Mouse (Mus musculus) MEL (cell line): ENCODE results near the gene Pcsk5. TPM values are rescaled to one million over a fixed set of nuclear protein-coding genes. Genes with fewer than 3 reads are reported as not detected.
A peak's percentile ranks its signal among the peaks of the same experiment; 100 is the strongest.

Source experiments
- DNase-seq: peaks from one replicate; pipeline ENCODE4 v3.0.0; 2011; ENCODE audit warnings: low read depth, low spot score
- H3K27ac ChIP-seq: 2 replicates; pipeline ENCODE4 v1.5.1; 2012; ENCODE audit warnings: low read depth, mild to moderate bottlenecking, control low read depth, low read length, moderate library complexity; ENCODE audit not compliant: control insufficient read depth
- H3K27me3 ChIP-seq, 2 experiments: fragments of 150-350 bp in 1 of 2; sonication (generic) in 1 of 2; 2 replicates each; pipeline ENCODE4 v1.6.1; 2012; ENCODE audit warnings: low read length in 2 of 2, mild to moderate bottlenecking in 2 of 2, improper control_type of control experiment in 1 of 2, moderate library complexity in 1 of 2; ENCODE audit not compliant: insufficient read depth in 2 of 2, control insufficient read depth in 1 of 2
- H3K36me3 ChIP-seq, 2 experiments: 2 replicates each; pipeline ENCODE4 v1.6.1; 2012 to 2014; ENCODE audit warnings: low read length in 2 of 2, improper control_type of control experiment in 1 of 2, inconsistent platforms in 1 of 2, mild to moderate bottlenecking in 1 of 2; ENCODE audit not compliant: insufficient read depth in 2 of 2, control insufficient read depth in 1 of 2
- H3K4me1 ChIP-seq, 2 experiments: fragments of 150-350 bp in 1 of 2; sonication (generic) in 1 of 2; 2 replicates each; pipeline ENCODE4 v1.6.1; 2012; ENCODE audit warnings: low read length in 2 of 2, improper control_type of control experiment in 1 of 2, mild to moderate bottlenecking in 1 of 2; ENCODE audit not compliant: insufficient read depth in 2 of 2, control insufficient read depth in 1 of 2
- H3K4me3 ChIP-seq, 2 experiments: fragments of 150-350 bp in 1 of 2; sonication (generic) in 1 of 2; 2 replicates each; pipeline ENCODE4 v1.5.1; 2012; ENCODE audit warnings: low read depth in 2 of 2, low read length in 2 of 2, mild to moderate bottlenecking in 2 of 2, moderate library complexity in 2 of 2, control low read depth in 1 of 2, improper control_type of control experiment in 1 of 2; ENCODE audit not compliant: control insufficient read depth in 1 of 2, insufficient read depth in 1 of 2
- H3K79me2 ChIP-seq: 2 replicates; pipeline ENCODE4 v1.6.1; 2012; ENCODE audit warnings: mild to moderate bottlenecking, low read length, moderate library complexity; ENCODE audit not compliant: control insufficient read depth, poor library complexity, insufficient read depth
- H3K9ac ChIP-seq: 2 replicates; pipeline ENCODE4 v1.6.1; 2012; ENCODE audit warnings: low read depth, mild to moderate bottlenecking, control low read depth, low read length, moderate library complexity; ENCODE audit not compliant: control insufficient read depth, poor library complexity, severe bottlenecking
- H3K9me3 ChIP-seq: fragments of 150-350 bp; sonication (generic); replicated peaks from 2 replicates; pipeline ENCODE4 v1.6.1; 2012; ENCODE audit warnings: mild to moderate bottlenecking, low read length, improper control_type of control experiment, moderate library complexity; ENCODE audit not compliant: insufficient read depth
- BHLHE40 ChIP-seq: IDR thresholded peaks from 2 replicates; pipeline ENCODE4 v1.6.1; 2012; ENCODE audit warnings: low read depth, mild to moderate bottlenecking, inconsistent platforms, low read length, improper control_type of control experiment, borderline replicate concordance
- CHD2 ChIP-seq: IDR thresholded peaks from 2 replicates; pipeline ENCODE4 v1.6.1; 2011; ENCODE audit warnings: low read length, improper control_type of control experiment
- CTCF ChIP-seq, 3 experiments: IDR thresholded peaks in 2 of 3; conservative IDR thresholded peaks in 1 of 3; 2 replicates each; pipeline ENCODE4 v1.5.1; 2011 to 2012; ENCODE audit warnings: low read length in 3 of 3, low read depth in 2 of 3, mild to moderate bottlenecking in 2 of 3, improper control_type of control experiment in 1 of 3, inconsistent platforms in 1 of 3, mixed read lengths in 1 of 3, moderate library complexity in 1 of 3; ENCODE audit not compliant: control insufficient read depth in 1 of 3, insufficient read depth in 1 of 3, poor library complexity in 1 of 3, severe bottlenecking in 1 of 3
- E2F4 ChIP-seq: IDR thresholded peaks from 2 replicates; pipeline ENCODE4 v1.6.1; 2011; ENCODE audit warnings: low read depth, low read length, improper control_type of control experiment, borderline replicate concordance
- ETS1 ChIP-seq: IDR thresholded peaks from 2 replicates; pipeline ENCODE4 v1.6.1; 2012; ENCODE audit warnings: low read depth, mild to moderate bottlenecking, inconsistent platforms, low read length, improper control_type of control experiment, moderate library complexity
- JUND ChIP-seq: IDR thresholded peaks from 2 replicates; pipeline ENCODE4 v1.6.1; 2011; ENCODE audit warnings: low read depth, mild to moderate bottlenecking, improper control_type of control experiment, low read length
- KAT2A ChIP-seq: conservative IDR thresholded peaks from 2 replicates; pipeline ENCODE4 v1.6.1; 2012; ENCODE audit warnings: low read depth, low read length, improper control_type of control experiment, inconsistent platforms
- MAFK ChIP-seq: IDR thresholded peaks from 2 replicates; pipeline ENCODE4 v1.6.1; 2011; ENCODE audit warnings: low read depth, mild to moderate bottlenecking, low read length, improper control_type of control experiment, borderline replicate concordance
- MAX ChIP-seq: IDR thresholded peaks from 2 replicates; pipeline ENCODE4 v1.6.1; 2011; ENCODE audit warnings: low read length, improper control_type of control experiment
- MEF2A ChIP-seq: IDR thresholded peaks from 2 replicates; pipeline ENCODE4 v1.6.1; 2014; ENCODE audit warnings: low read depth, mild to moderate bottlenecking, inconsistent platforms, low read length, improper control_type of control experiment; ENCODE audit not compliant: poor library complexity, insufficient replicate concordance, severe bottlenecking; ENCODE audit errors: extremely low read depth
- MYB ChIP-seq: IDR thresholded peaks from 2 replicates; pipeline ENCODE4 v1.6.1; 2011; ENCODE audit warnings: mild to moderate bottlenecking, low read depth, low read length, improper control_type of control experiment
- NRF1 ChIP-seq: IDR thresholded peaks from 2 replicates; pipeline ENCODE4 v1.6.1; 2014; ENCODE audit warnings: low read depth, mild to moderate bottlenecking, inconsistent platforms, low read length, improper control_type of control experiment, moderate library complexity; ENCODE audit not compliant: poor library complexity, insufficient read depth, severe bottlenecking
- POLR2A ChIP-seq, 2 experiments: IDR thresholded peaks; 2 replicates each; pipeline ENCODE4 v1.6.1; 2011 to 2012; ENCODE audit warnings: low read length in 2 of 2, mild to moderate bottlenecking in 2 of 2, control low read depth in 1 of 2, improper control_type of control experiment in 1 of 2, low read depth in 1 of 2, moderate library complexity in 1 of 2; ENCODE audit not compliant: control insufficient read depth in 1 of 2, insufficient read depth in 1 of 2, poor library complexity in 1 of 2
- POLR2AphosphoS5 ChIP-seq: IDR thresholded peaks from 2 replicates; pipeline ENCODE4 v1.6.1; 2012; ENCODE audit warnings: low read depth, borderline replicate concordance, mild to moderate bottlenecking, inconsistent platforms, low read length, moderate library complexity, mixed read lengths
- SMC3 ChIP-seq: IDR thresholded peaks from 2 replicates; pipeline ENCODE4 v1.6.1; 2011; ENCODE audit warnings: low read depth, low read length, improper control_type of control experiment
- TCF12 ChIP-seq: IDR thresholded peaks from 2 replicates; pipeline ENCODE4 v1.6.1; 2014; ENCODE audit warnings: low read depth, mild to moderate bottlenecking, inconsistent platforms, low read length, improper control_type of control experiment, moderate library complexity
- USF1 ChIP-seq: IDR thresholded peaks from 2 replicates; pipeline ENCODE4 v1.6.1; 2014; ENCODE audit warnings: low read depth, mild to moderate bottlenecking, inconsistent platforms, low read length, improper control_type of control experiment, moderate library complexity
- ZNF384 ChIP-seq: IDR thresholded peaks from 2 replicates; pipeline ENCODE4 v1.6.1; 2012; ENCODE audit warnings: low read depth, mild to moderate bottlenecking, inconsistent platforms, low read length, improper control_type of control experiment
- polyA plus RNA-seq, 2 experiments: library from polyadenylated mRNA; stranded (reverse) in 1 of 2; unstranded in 1 of 2; fragments of >175 nt in 1 of 2; fragments of >200 nt in 1 of 2; gene quantifications; 2 replicates each; pipeline versions ENCODE4 v1.2.1 to v1.2.4; 2012; ENCODE audit warnings: low replicate concordance in 2 of 2, low read depth in 1 of 2; ENCODE audit not compliant: insufficient read length in 2 of 2, insufficient read depth in 1 of 2, missing spikeins in 1 of 2
- total RNA-seq: library from RNA; depleted of rRNA; stranded (reverse); fragments of 300-350 nt; gene quantifications from 2 replicates; pipeline ENCODE4 v1.2.3, GENCODE M21; 2012

Pcsk5 gene
- total and polyA plus RNA-seq, 3 experiments, result not detected

DNA sequence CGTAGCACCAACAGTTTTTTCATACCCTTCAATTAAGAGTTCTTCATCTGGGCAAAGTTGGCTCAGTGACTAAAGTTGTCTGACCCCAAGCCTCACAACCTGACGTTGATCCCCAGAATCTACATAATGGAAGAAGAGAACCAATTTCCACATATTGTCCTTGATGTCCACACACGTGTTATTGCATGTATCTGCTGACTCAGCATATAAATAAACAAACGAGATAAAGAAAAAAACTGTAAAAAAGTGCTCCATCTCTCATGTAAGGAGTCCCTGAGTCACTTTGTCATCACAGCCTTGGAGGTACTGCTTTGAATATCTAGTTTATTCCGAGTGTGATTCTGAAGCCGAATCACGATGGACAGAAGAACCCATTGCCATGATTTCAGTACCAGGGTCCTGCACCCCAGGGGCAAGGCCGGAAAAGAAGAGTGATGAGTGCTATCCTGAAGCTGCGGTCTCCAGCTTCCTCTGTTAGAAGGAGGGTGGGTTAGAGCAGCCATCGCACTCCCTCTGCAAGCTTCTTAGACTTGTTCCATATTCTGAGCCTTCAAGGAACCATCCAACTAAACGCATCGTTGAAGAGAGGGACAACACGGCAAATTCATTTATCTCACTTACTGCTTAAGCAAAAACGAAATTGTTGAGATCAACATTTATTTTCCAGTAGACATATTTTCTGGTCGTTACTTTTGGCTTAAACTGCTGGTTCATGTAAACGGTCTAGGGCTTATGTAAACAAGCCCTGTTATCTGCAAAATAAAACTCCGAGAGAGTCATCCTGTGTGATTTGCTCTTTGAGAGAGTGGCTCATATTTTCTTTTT lies 348.2 kb downstream of the Pcsk5 start:
- Histone ChIP-seq H3K36me3 (no peaks in the 10 kb centered on the region), H3K4me1 (no peaks in the 10 kb centered on the region)

GRCm38 (mm10) chr19:17482126-17482790 lies 355.2 kb downstream of the Pcsk5 start:
- TF ChIP-seq MAX (no peak), MEF2A (no peak), POLR2AphosphoS5 (no peak), CTCF (IDR thresholded peaks at IDR 0.05 in 2 of 3, conservative IDR thresholded peaks at IDR 0.05 in 1 of 3; ENCODE audit: control insufficient read depth in 1 of 3, insufficient read depth in 1 of 3, low read depth in 2 of 3, low read length in 3 of 3, poor library complexity in 1 of 3, severe bottlenecking in 1 of 3) (no peak), E2F4 (no peak), NRF1 (no peak), KAT2A (no peak), POLR2A (IDR thresholded peaks at IDR 0.05; ENCODE audit: control insufficient read depth in 1 of 2, insufficient read depth in 1 of 2, low read depth in 1 of 2, low read length in 2 of 2, poor library complexity in 1 of 2) (no peak), ETS1 (no peak), ZNF384 (no peak), CHD2 (no peak), TCF12 (no peak), MAFK (no peak), MYB (no peak), SMC3 (no peak), JUND (no peak), BHLHE40 (no peak)
- no peaks in the 10 kb centered on the region for H3K27me3 ChIP-seq
- no peak for DNase-seq

More for the DNA sequence above, 348.2 kb downstream of the Pcsk5 start:
- Histone ChIP-seq H3K27ac (no peak overlapping the region), H3K79me2 (no peaks in the 10 kb centered on the region), H3K27me3 (no peaks in the 10 kb centered on the region; a peak in 1 of 4 replicates), H3K9me3 (no peaks in the 10 kb centered on the region), H3K4me3 (no peak overlapping the region), H3K9ac (no peak overlapping the region)
- peak; percentile 80 for TF ChIP-seq MAFK
- no peak for TF ChIP-seq USF1
- no peak for DNase-seq

More at GRCm38 (mm10) chr19:17482126-17482790, 355.2 kb downstream of the Pcsk5 start:
- H3K4me1 ChIP-seq, result no peaks in the 10 kb centered on the region
- no peaks in the 10 kb centered on the region for H3K9me3 ChIP-seq
- H3K4me3 ChIP-seq, result no peak overlapping the region
- no peaks in the 10 kb centered on the region for H3K79me2 ChIP-seq
- H3K36me3 ChIP-seq, result no peaks in the 10 kb centered on the region
- no peak overlapping the region for H3K27ac ChIP-seq
- no peak overlapping the region for H3K9ac ChIP-seq
